Mouse (Mus musculus): ENCODE data around the gene Tshz2.

Tshz2 gene

GRCm38 (mm10) chr2:169869468-169869867 lies 236.7 kb downstream of the Tshz2 start:
- DNase-seq (ENCODE audit: low read depth, low spot score) = no peak

GRCm38 (mm10) chr2:169870503-169870902 lies 237.7 kb downstream of the Tshz2 start:
- DNase-seq (ENCODE audit: low read depth, low spot score) = no peak

- DNase-seq (ENCODE audit: low read depth, low spot score) = no peak
These were observed 238.7 kb downstream of the Tshz2 start for GRCm38 (mm10) chr2:169871436-169872060.

- no peak for DNase-seq (ENCODE audit: low read depth, low spot score)
These were observed 240.6 kb downstream of the Tshz2 start for GRCm38 (mm10) chr2:169873442-169873841.

DNA sequence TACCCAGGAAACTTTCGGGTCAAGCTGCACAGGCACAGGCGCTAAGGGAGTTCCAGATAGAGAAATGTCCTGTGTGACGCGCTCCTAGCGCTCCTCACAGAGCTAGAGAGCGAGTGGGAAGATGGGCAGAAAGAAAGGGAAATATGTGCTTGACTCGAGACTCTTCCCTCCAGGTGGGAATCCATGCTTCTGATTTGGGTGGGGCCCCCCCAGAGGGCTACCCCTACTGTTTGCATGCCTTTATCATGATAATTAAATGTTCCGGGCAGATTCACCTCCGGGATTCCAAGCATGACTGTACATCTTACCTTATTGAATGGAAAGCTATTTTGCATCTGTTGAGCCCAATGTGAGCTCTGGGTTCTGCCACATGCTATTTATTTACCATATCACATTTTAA lies 255.1 kb downstream of the Tshz2 start:
- peak; percentile 89 for DNase-seq (ENCODE audit: low read depth, low spot score)

GRCm38 (mm10) chr2:169892441-169893038 lies 259.7 kb downstream of the Tshz2 start:
- DNase-seq (ENCODE audit: low read depth, low spot score) = peak; percentile 54

GRCm38 (mm10) chr2:169902896-169903295 lies 270.1 kb downstream of the Tshz2 start:
- DNase-seq (ENCODE audit: low read depth, low spot score) = no peak

GRCm38 (mm10) chr2:169906396-169906795 lies 273.6 kb downstream of the Tshz2 start:
- peak; percentile 14 for DNase-seq (ENCODE audit: low read depth, low spot score)

GRCm38 (mm10) chr2:169907979-169908378 lies 275.2 kb downstream of the Tshz2 start:
- DNase-seq (ENCODE audit: low read depth, low spot score) = no peak

DNA sequence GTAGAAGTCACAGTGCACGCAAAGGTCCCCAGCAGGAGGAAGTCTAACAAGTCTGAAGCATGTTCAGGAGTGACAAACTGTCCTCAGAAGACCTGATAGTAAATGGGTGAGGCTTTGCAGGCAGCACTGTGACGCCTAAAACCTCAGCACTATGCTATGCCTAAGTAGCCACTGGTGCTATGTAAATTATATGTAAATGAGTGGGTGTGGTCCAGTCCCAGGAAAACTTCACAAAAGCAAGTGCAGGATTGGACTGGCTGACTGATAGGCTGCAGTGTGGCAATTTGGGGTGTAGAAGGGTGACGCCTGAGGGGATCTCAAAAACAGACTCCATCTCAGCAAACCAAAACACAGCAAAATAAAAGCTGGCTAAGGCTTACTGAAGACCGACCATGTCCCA lies 277.8 kb downstream of the Tshz2 start:
- DNase-seq (ENCODE audit: low read depth, low spot score) = peak; percentile 63

- DNase-seq (ENCODE audit: low read depth, low spot score) = no peak
These were observed 280.0 kb downstream of the Tshz2 start for GRCm38 (mm10) chr2:169912826-169913225.

- DNase-seq (ENCODE audit: low read depth, low spot score) = peak; percentile 98
These were observed 282.1 kb downstream of the Tshz2 start for GRCm38 (mm10) chr2:169914903-169915302.

- peak; percentile 89 for DNase-seq (ENCODE audit: low read depth, low spot score)
These were observed 282.5 kb downstream of the Tshz2 start for GRCm38 (mm10) chr2:169915326-169915725.

DNA sequence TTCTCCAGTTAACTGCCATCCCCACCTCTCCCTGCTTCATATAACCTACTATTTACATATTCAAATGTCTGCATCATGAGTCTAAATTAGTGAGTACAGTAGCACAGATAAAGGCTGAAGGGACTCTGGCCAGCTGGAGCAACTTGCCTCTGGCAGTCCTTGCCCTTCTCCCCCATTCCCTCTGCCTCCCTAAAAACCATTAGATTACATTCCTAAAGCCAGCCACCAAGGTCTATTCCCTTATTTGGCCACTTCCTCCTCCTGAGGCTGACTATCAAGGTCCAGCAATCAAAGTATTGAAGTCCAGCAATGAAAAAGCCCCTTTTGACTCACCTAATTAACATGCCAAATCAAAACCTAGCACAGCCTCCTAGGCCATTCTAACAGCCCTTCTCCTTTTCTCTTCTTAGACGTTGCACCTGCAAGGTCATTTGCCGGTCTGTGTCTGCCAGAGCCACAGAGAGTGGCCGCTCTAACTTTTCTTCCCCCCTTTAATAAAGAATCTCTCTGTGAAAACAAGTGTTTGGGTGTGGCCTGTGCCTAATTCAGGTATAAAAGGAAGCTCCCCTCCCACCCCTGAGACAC lies 286.4 kb downstream of the Tshz2 start:
- peak; percentile 78 for DNase-seq (ENCODE audit: low read depth, low spot score)

GRCm38 (mm10) chr2:169924177-169924810 lies 291.5 kb downstream of the Tshz2 start:
- no peak for DNase-seq (ENCODE audit: low read depth, low spot score)

- DNase-seq (ENCODE audit: low read depth, low spot score) = no peak
These were observed 292.7 kb downstream of the Tshz2 start for GRCm38 (mm10) chr2:169925466-169925865.

DNA sequence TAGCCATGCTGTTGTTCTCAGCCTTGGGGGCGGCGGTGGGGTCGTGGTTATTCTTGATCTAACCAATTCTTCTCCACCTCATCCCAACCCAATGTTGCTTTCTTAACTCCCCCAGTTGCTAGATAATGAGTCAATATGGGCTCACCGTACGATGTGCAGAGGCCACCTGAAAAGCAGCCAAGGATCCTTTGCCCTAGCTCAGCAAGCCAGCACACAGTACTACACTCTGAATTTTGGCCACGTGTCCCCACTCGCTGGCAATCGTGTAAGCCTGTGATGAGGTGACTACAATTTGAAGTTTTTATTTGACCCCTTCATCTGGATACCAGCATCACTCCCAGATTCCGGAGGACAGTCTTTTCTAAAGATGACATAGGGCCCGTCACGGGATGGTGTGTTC lies 293.2 kb downstream of the Tshz2 start:
- DNase-seq (ENCODE audit: low read depth, low spot score) = no peak

GRCm38 (mm10) chr2:169927401-169927800 lies 294.6 kb downstream of the Tshz2 start:
- no peak for DNase-seq (ENCODE audit: low read depth, low spot score)

DNA sequence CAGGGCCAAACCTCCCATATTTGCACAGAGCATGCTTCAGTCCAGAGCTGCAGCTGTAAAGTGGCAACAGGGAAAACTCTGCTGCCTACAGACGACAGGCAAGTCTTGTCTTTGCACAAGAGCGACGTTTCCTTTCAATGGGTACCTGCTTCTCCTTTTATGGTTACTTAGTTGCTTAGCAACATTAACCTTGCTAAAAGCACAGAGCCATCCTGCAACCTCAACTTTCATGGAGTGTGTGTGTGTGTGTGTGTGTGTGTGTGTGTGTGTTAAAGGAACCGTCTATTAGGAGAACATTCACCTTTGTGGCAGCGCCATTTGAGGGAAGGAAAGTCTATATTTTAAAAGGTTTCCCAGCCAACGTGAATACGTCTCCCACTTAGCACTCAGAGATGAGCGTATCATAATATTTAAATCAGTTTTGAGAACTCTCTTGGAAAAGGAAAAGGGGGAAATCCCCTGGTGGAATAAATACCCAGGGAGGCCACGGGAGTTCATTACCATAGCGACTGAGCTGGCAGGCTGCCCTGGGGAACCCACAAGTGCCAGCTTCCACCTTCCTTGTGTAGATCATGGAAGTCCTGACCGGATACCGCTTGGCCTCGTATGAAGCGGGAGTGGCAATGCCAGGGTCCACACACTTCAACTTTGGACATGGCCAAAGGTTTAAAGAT lies 295.8 kb downstream of the Tshz2 start:
- DNase-seq (ENCODE audit: low read depth, low spot score) = no peak

- DNase-seq (ENCODE audit: low read depth, low spot score) = peak; percentile 97
These were observed 297.0 kb downstream of the Tshz2 start for GRCm38 (mm10) chr2:169929540-169930497.

GRCm38 (mm10) chr2:169935642-169936041 lies 302.8 kb downstream of the Tshz2 start:
- peak; percentile 19 for DNase-seq (ENCODE audit: low read depth, low spot score)

Data from R1 (cell line).